17 mouse cellular contexts compared by ENCODE assay signal in genomic region chr14:121884150-121884797, GRCm38 (mm10). TPM values are rescaled to one million over a fixed set of nuclear protein-coding genes. Genes with fewer than 3 reads are reported as not detected.
DNase-seq lines count a peak whose midpoint lies in the region; ATAC-seq lines count a peak whose summit lies in the region.
"Had no signal": no experiment of that assay in that cellular context is flagged by ENCODE, and none has a peak within 500 bp of the region (broad histone marks: within the 10 kb centered on the region; RNA-seq: fewer than 3 reads in every experiment).

No protein-coding gene starts in this region.

- no peaks in the 10 kb centered on the region for H3K9me3 ChIP-seq in heart, embryonic 14.5 days (ENCODE audit: control insufficient read depth, low read length)
- H3K9me3 ChIP-seq in midbrain, embryonic 10.5 days (replicated peaks), result no peaks in the 10 kb centered on the region
- no peaks in the 10 kb centered on the region for H3K9me3 ChIP-seq in neural tube, embryonic 15.5 days (replicated peaks)
- H3K9me3 ChIP-seq: embryonic facial prominence, embryonic 10.5 days; limb, embryonic 10.5 days; midbrain, embryonic 13.5 days; neural tube, embryonic 13.5 days had no signal

- H3K9ac ChIP-seq in heart, embryonic 14.5 days (ENCODE audit: low read length), result peak overlapping the region; percentile 2; the same call in 1 of the 2 replicates
- no peak overlapping the region for H3K9ac ChIP-seq in neural tube, embryonic 15.5 days (replicated peaks)
- H3K9ac ChIP-seq: midbrain, embryonic 13.5 days; neural tube, embryonic 13.5 days had no signal

- no peaks in the 10 kb centered on the region for H3K36me3 ChIP-seq in heart, embryonic 14.5 days (ENCODE audit: control insufficient read depth, insufficient read depth, low read length)
- peaks cover 26% of the 10 kb centered on the region for H3K36me3 ChIP-seq in midbrain, embryonic 10.5 days
- no peaks in the 10 kb centered on the region for H3K36me3 ChIP-seq in neural tube, embryonic 15.5 days
- H3K36me3 ChIP-seq: neural tube, embryonic 13.5 days had no signal

- no peak for ATAC-seq in heart, embryonic 14.5 days (ENCODE audit: insufficient number of reproducible peaks, insufficient read depth, low FRiP score, low read depth)
- ATAC-seq in neural tube, embryonic 15.5 days (ENCODE audit: low FRiP score), result no peak
- ATAC-seq: hindbrain, embryonic 16.5 days; midbrain, embryonic 13.5 days had no signal

- peak overlapping the region; percentile 37 to 40 for H3K27ac ChIP-seq in heart, embryonic 14.5 days (replicated peaks in 1 of 2; ENCODE audit: control insufficient read depth in 1 of 2, insufficient read depth in 1 of 2, low read depth in 2 of 2, low read length in 2 of 2)
- no peak overlapping the region for H3K27ac ChIP-seq in midbrain, embryonic 10.5 days (replicated peaks)
- no peak overlapping the region for H3K27ac ChIP-seq in neural tube, embryonic 15.5 days (replicated peaks)
- H3K27ac ChIP-seq: embryonic facial prominence, embryonic 10.5 days; limb, embryonic 10.5 days; midbrain, embryonic 13.5 days; neural tube, embryonic 13.5 days had no signal

- 21% methylated on average over 6 of the region's 6 CpGs for WGBS in heart, embryonic 14.5 days
- 85% methylated on average over 6 of the region's 6 CpGs for WGBS in midbrain, embryonic 10.5 days
- 82% methylated on average over 6 of the region's 6 CpGs for WGBS in neural tube, embryonic 15.5 days

- no peaks in the 10 kb centered on the region for H3K27me3 ChIP-seq in heart, embryonic 14.5 days (ENCODE audit: control insufficient read depth, insufficient read depth, low read length)
- H3K27me3 ChIP-seq in midbrain, embryonic 10.5 days (ENCODE audit: low read depth, poor library complexity, severe bottlenecking), result no peaks in the 10 kb centered on the region
- H3K27me3 ChIP-seq in neural tube, embryonic 15.5 days (replicated peaks), result no peaks in the 10 kb centered on the region
- H3K27me3 ChIP-seq: CH12.LX; midbrain, embryonic 13.5 days; neural tube, embryonic 13.5 days had no signal

- no peak overlapping the region for H3K4me3 ChIP-seq in heart, embryonic 14.5 days (ENCODE audit: control insufficient read depth in 1 of 2, insufficient read depth in 1 of 2, low read depth in 1 of 2, low read length in 2 of 2)
- H3K4me3 ChIP-seq in midbrain, embryonic 10.5 days, result no peak overlapping the region
- no peak overlapping the region for H3K4me3 ChIP-seq in neural tube, embryonic 15.5 days (replicated peaks)
- H3K4me3 ChIP-seq: embryonic facial prominence, embryonic 10.5 days; limb, embryonic 10.5 days; midbrain, embryonic 13.5 days; neural tube, embryonic 13.5 days had no signal

- DNase-seq in heart, adult 9 months (ENCODE audit: low spot score in 2 of 2), result no peak
- DNase-seq in urinary bladder, postnatal 14 days (ENCODE audit: low spot score), result peak; percentile 54
- DNase-seq in urinary bladder, postnatal 10 days (ENCODE audit: low spot score), result no peak
- DNase-seq in lung, postnatal 25 days (ENCODE audit: low spot score), result peak; percentile 23
- DNase-seq in midbrain, embryonic 10.5 days (ENCODE audit: low spot score), result no peak
- DNase-seq: cerebellum, adult 8-10 months; gastrocnemius, postnatal 14 days; right cerebral cortex, postnatal 14 days; thymus, postnatal 14 days had no signal

- H3K4me1 ChIP-seq in heart, embryonic 14.5 days (ENCODE audit: control insufficient read depth in 2 of 2, insufficient read depth in 2 of 2, low read length in 2 of 2), result peaks cover 9 to 30% of the 10 kb centered on the region in 2 experiments
- H3K4me1 ChIP-seq in midbrain, embryonic 10.5 days, result peaks cover 17% of the 10 kb centered on the region
- peaks cover 23% of the 10 kb centered on the region for H3K4me1 ChIP-seq in neural tube, embryonic 15.5 days

- H3K4me2 ChIP-seq in heart, embryonic 14.5 days (ENCODE audit: low read length), result peak overlapping the region; percentile 45
- no peak overlapping the region for H3K4me2 ChIP-seq in neural tube, embryonic 15.5 days
- H3K4me2 ChIP-seq: midbrain, embryonic 13.5 days; neural tube, embryonic 13.5 days had no signal

RNA-seq across cellular contexts. Expression of gene Ubac2, which starts 5.9 kb away (rescaled TPM):
- 55.4 and 56.3 TPM in 2 replicates for polyA plus RNA-seq in heart, embryonic 14.5 days (2014; fragmentation: Nextera tagmentation; extraction: Ambion mirVana)
- polyA plus RNA-seq in midbrain, embryonic 10.5 days (2016; fragmentation: Nextera tagmentation; extraction: Ambion mirVana), result 76.6 and 78.3 TPM in 2 replicates
- polyA plus RNA-seq in neural tube, embryonic 15.5 days (2015; fragmentation: Nextera tagmentation; extraction: Ambion mirVana), result 47.0 and 53.8 TPM in 2 replicates

RNA-seq across cellular contexts. Expression of gene Gpr18, which starts 31.3 kb away (rescaled TPM):
- not detected in 2 replicates for polyA plus RNA-seq in heart, embryonic 14.5 days (2014; fragmentation: Nextera tagmentation; extraction: Ambion mirVana)
- polyA plus RNA-seq in midbrain, embryonic 10.5 days (2016; fragmentation: Nextera tagmentation; extraction: Ambion mirVana), result 0.07 and 0.20 TPM in 2 replicates
- polyA plus RNA-seq in neural tube, embryonic 15.5 days (2015; fragmentation: Nextera tagmentation; extraction: Ambion mirVana), result 1.7 TPM in 1 of 2 replicates, not detected in the other

Comparison
In these comparisons a context has a peak if more than half of its experiments do, and no peak if none do; other contexts are left out.
1. DNase-seq: peak in urinary bladder, postnatal 14 days (single experiment) and lung, postnatal 25 days (single experiment); none in heart, adult 9 months (0 of 2), urinary bladder, postnatal 10 days (single experiment) and midbrain, embryonic 10.5 days (single experiment).
2. H3K27ac ChIP-seq: peak in heart, embryonic 14.5 days (2 of 2); none in midbrain, embryonic 10.5 days (single experiment) and neural tube, embryonic 15.5 days (single experiment).